Mouse (Mus musculus) c-Kit-negative CD71-positive TER-119-positive erythroid progenitor cells, embryonic 14.5 days (primary cell): Measurements from ENCODE around the gene Fra10ac1.

Source experiments
- DNase-seq: peaks from one replicate; pipeline ENCODE4 v3.0.0-alpha.2; 2013; ENCODE audit warnings: low read depth, low spot score

Fra10ac1 gene

GRCm38 (mm10) chr19:38232087-38232486 is 8.1 kb upstream of the Fra10ac1 start:
- no peak for DNase-seq

GRCm38 (mm10) chr19:38228699-38229098 is 4.7 kb upstream of the Fra10ac1 start:
- DNase-seq = no peak

GRCm38 (mm10) chr19:38224685-38225060 is 717 bp upstream of the Fra10ac1 start:
- no peak for DNase-seq

- no peak for DNase-seq
Observed at GRCm38 (mm10) chr19:38223356-38223904, 526 bp downstream of the Fra10ac1 start.

- DNase-seq = no peak
Observed at GRCm38 (mm10) chr19:38217696-38218095, 6.3 kb downstream of the Fra10ac1 start.

- no peak for DNase-seq
Observed at GRCm38 (mm10) chr19:38206669-38207068, 17.3 kb downstream of the Fra10ac1 start.

- DNase-seq = no peak
Observed at GRCm38 (mm10) chr19:38198731-38199130, 25.2 kb downstream of the Fra10ac1 start.

- DNase-seq = no peak
Observed at GRCm38 (mm10) chr19:38195245-38195644, 28.7 kb downstream of the Fra10ac1 start.

- no peak for DNase-seq
Observed at GRCm38 (mm10) chr19:38191446-38191845, 32.5 kb downstream of the Fra10ac1 start.

GRCm38 (mm10) chr19:38190606-38191005 is 33.4 kb downstream of the Fra10ac1 start:
- no peak for DNase-seq

- DNase-seq = no peak
Observed at GRCm38 (mm10) chr19:38187345-38187680, 36.6 kb downstream of the Fra10ac1 start.

GRCm38 (mm10) chr19:38186631-38187344 is 37.2 kb downstream of the Fra10ac1 start:
- DNase-seq = no peak

GRCm38 (mm10) chr19:38179675-38180074 is 44.3 kb downstream of the Fra10ac1 start:
- DNase-seq = no peak

- no peak for DNase-seq
Observed at GRCm38 (mm10) chr19:38164633-38165032, 59.3 kb downstream of the Fra10ac1 start.

GRCm38 (mm10) chr19:38161648-38162354 is 62.2 kb downstream of the Fra10ac1 start:
- no peak for DNase-seq

GRCm38 (mm10) chr19:38156243-38156642 is 67.7 kb downstream of the Fra10ac1 start:
- no peak for DNase-seq

GRCm38 (mm10) chr19:38143540-38144271 is 80.2 kb downstream of the Fra10ac1 start:
- no peak for DNase-seq
